Mouse (Mus musculus): ENCODE data around the gene Gngt2. TPM values are rescaled to one million over a fixed set of nuclear protein-coding genes. Genes with fewer than 3 reads are reported as not detected.
"Not testable (repeated sequence)": the region's sequence is repeated elsewhere in the genome, so short reads cannot be mapped to it uniquely, and the experiment has no call there.

Gene Gngt2
- polyA plus RNA-seq, 1 experiment, result 31.9 TPM

- WGBS, result 60% methylated on average over 4 of the region's 4 CpGs
- Histone ChIP-seq H3K4me1 (ENCODE audit: control insufficient read depth, insufficient read depth, low read length) (no peaks in the 10 kb centered on the region), H3K4me3 (replicated peaks; ENCODE audit: extremely low read depth, low read depth, low read length) (no peak overlapping the region)
- TF ChIP-seq CTCF (IDR thresholded peaks at IDR 0.05; ENCODE audit: insufficient read depth, low read length) (no peak), POLR2A (IDR thresholded peaks at IDR 0.05; ENCODE audit: borderline replicate concordance, extremely low read depth, low read depth, low read length) (no peak)
- DNase-seq, result no peak
These were observed 32.4 kb downstream of the Gngt2 start for GRCm38 (mm10) chr11:95869442-95869841.

- no peaks in the 10 kb centered on the region for H3K4me1 ChIP-seq (ENCODE audit: control insufficient read depth, insufficient read depth, low read length)
- WGBS, result 53% methylated on average over 6 of the region's 6 CpGs
- DNase-seq, result no peak
- no peak overlapping the region for H3K4me3 ChIP-seq (replicated peaks; ENCODE audit: extremely low read depth, low read depth, low read length)
- TF ChIP-seq CTCF (IDR thresholded peaks at IDR 0.05; ENCODE audit: insufficient read depth, low read length), result no peak
- no peak for TF ChIP-seq POLR2A (IDR thresholded peaks at IDR 0.05; ENCODE audit: borderline replicate concordance, extremely low read depth, low read depth, low read length)
These were observed 33.0 kb downstream of the Gngt2 start for GRCm38 (mm10) chr11:95869918-95870470.

GRCm38 (mm10) chr11:95875804-95876203 lies 38.8 kb downstream of the Gngt2 start:
- Histone ChIP-seq H3K4me1 (ENCODE audit: control insufficient read depth, insufficient read depth, low read length) (no peaks in the 10 kb centered on the region), H3K4me3 (replicated peaks; ENCODE audit: extremely low read depth, low read depth, low read length) (no peak overlapping the region)
- no peak for DNase-seq
- TF ChIP-seq POLR2A (IDR thresholded peaks at IDR 0.05; ENCODE audit: borderline replicate concordance, extremely low read depth, low read depth, low read length) (no peak), CTCF (IDR thresholded peaks at IDR 0.05; ENCODE audit: insufficient read depth, low read length) (no peak)
- 29% methylated on average over 9 of the region's 9 CpGs for WGBS

GRCm38 (mm10) chr11:95876296-95876695 lies 39.3 kb downstream of the Gngt2 start:
- peak; percentile 60 for DNase-seq
- WGBS, result 20% methylated on average over 7 of the region's 7 CpGs
- Histone ChIP-seq H3K4me3 (replicated peaks; ENCODE audit: extremely low read depth, low read depth, low read length) (no peak overlapping the region), H3K4me1 (ENCODE audit: control insufficient read depth, insufficient read depth, low read length) (no peaks in the 10 kb centered on the region)
- TF ChIP-seq POLR2A (IDR thresholded peaks at IDR 0.05; ENCODE audit: borderline replicate concordance, extremely low read depth, low read depth, low read length) (no peak), CTCF (IDR thresholded peaks at IDR 0.05; ENCODE audit: insufficient read depth, low read length) (peak; percentile 92)

- DNase-seq; H3K4me1 ChIP-seq (ENCODE audit: control insufficient read depth, insufficient read depth, low read length); H3K4me3 ChIP-seq (replicated peaks; ENCODE audit: extremely low read depth, low read depth, low read length): not testable (repeated sequence)
- WGBS, result 71% methylated on average over 2 of the region's 2 CpGs
These were observed 42.8 kb downstream of the Gngt2 start for GRCm38 (mm10) chr11:95879861-95880260.

GRCm38 (mm10) chr11:95890462-95891051 lies 53.5 kb downstream of the Gngt2 start:
- 61% methylated on average over 2 of the region's 2 CpGs for WGBS
- DNase-seq, result no peak
- Histone ChIP-seq H3K4me1 (ENCODE audit: control insufficient read depth, insufficient read depth, low read length) (no peaks in the 10 kb centered on the region), H3K4me3 (replicated peaks; ENCODE audit: extremely low read depth, low read depth, low read length) (no peak overlapping the region)
- TF ChIP-seq CTCF (IDR thresholded peaks at IDR 0.05; ENCODE audit: insufficient read depth, low read length), result no peak
- no peak for TF ChIP-seq POLR2A (IDR thresholded peaks at IDR 0.05; ENCODE audit: borderline replicate concordance, extremely low read depth, low read depth, low read length)

Other genes with a start within 250 kb of the Gngt2 start
- 1.9 TPM in 2 replicates for gene Ngfr, start 249.5 kb upstream of the Gngt2 start, polyA plus RNA-seq (2012; rRNA removed)
- 38.8 and 62.5 TPM in 2 replicates for gene Phb, start 170.3 kb upstream of the Gngt2 start, polyA plus RNA-seq (2012; rRNA removed)
- 35.6 and 40.4 TPM in 2 replicates for gene Zfp652, start 124.5 kb upstream of the Gngt2 start, polyA plus RNA-seq (2012; rRNA removed)
- 0.07 and 0.18 TPM in 2 replicates for gene B130006D01Rik, start 113.6 kb upstream of the Gngt2 start, polyA plus RNA-seq (2012; rRNA removed)
- 85.8 and 128 TPM in 2 replicates for gene Phospho1, start 12.7 kb upstream of the Gngt2 start, polyA plus RNA-seq (2012; rRNA removed)
- 141 and 169 TPM in 2 replicates for gene Abi3, start 5.3 kb downstream of the Gngt2 start, polyA plus RNA-seq (2012; rRNA removed)
- 0.42 TPM in 1 of 2 replicates, not detected in the other for gene B4galnt2, start 77.7 kb downstream of the Gngt2 start, polyA plus RNA-seq (2012; rRNA removed)
- 1.4 and 1.6 TPM in 2 replicates for gene Igf2bp1, start 168.7 kb downstream of the Gngt2 start, polyA plus RNA-seq (2012; rRNA removed)
- gene Gip, start 187.3 kb downstream of the Gngt2 start, polyA plus RNA-seq (2012; rRNA removed), result not detected in 2 replicates
- 18.1 and 24.1 TPM in 2 replicates for gene Snf8, start 197.7 kb downstream of the Gngt2 start, polyA plus RNA-seq (2012; rRNA removed)
- 31.1 and 38.1 TPM in 2 replicates for gene Ube2z, start 228.2 kb downstream of the Gngt2 start, polyA plus RNA-seq (2012; rRNA removed)
- 235 and 352 TPM in 2 replicates for gene Atp5g1, start 238.5 kb downstream of the Gngt2 start, polyA plus RNA-seq (2012; rRNA removed)

Measured in lung, adult 2 months (tissue).